Mouse (Mus musculus) olfactory bulb, adult 2 months (tissue): ENCODE measurements at regions not wholly inside any gene's neighbourhood (a gene's known extent, or its start where the extent isn't known, plus 50 kb on each side); places are given as distances from the start of the nearest gene placed in this dataset.

ENCODE experiments used
- H3K27ac ChIP-seq: fragments of 200-500 bp; 2 replicates; pipeline ENCODE4 v1.5.1; 2012; ENCODE audit warnings: low read depth, low read length; ENCODE audit not compliant: insufficient read depth
- H3K4me1 ChIP-seq: fragments of 200-500 bp; 2 replicates; pipeline ENCODE4 v1.6.1; 2012; ENCODE audit warnings: low read length; ENCODE audit not compliant: control insufficient read depth, insufficient read depth
- H3K4me3 ChIP-seq: fragments of 200-500 bp; 2 replicates; pipeline ENCODE4 v1.5.1; 2012; ENCODE audit warnings: mild to moderate bottlenecking, low read depth, low read length, moderate library complexity; ENCODE audit not compliant: insufficient read depth
- CTCF ChIP-seq: fragments of 200-500 bp; IDR thresholded peaks from 2 replicates; pipeline ENCODE4 v1.5.1; 2012; ENCODE audit warnings: low read depth, mild to moderate bottlenecking, low read length, moderate library complexity; ENCODE audit not compliant: insufficient read depth
- POLR2A ChIP-seq: fragments of 200-500 bp; IDR thresholded peaks from 2 replicates; pipeline ENCODE4 v1.6.1; 2012; ENCODE audit warnings: mild to moderate bottlenecking, low read depth, low read length, moderate library complexity; ENCODE audit not compliant: insufficient read depth
- WGBS: fragments of 180-500 bp; shearing (Covaris S2); methylation state at CpG from one replicate; pipeline ENCODE4 v1.1.7; 2018; 5-methylcytosine and 5-hydroxymethylcytosine counted together

GRCm38 (mm10) chr1:152281201-152281600 lies 105.3 kb downstream of the Tsen15 start:
- H3K4me3 ChIP-seq = no peak overlapping the region
- no peak for TF ChIP-seq POLR2A
- TF ChIP-seq CTCF = no peak

DNA sequence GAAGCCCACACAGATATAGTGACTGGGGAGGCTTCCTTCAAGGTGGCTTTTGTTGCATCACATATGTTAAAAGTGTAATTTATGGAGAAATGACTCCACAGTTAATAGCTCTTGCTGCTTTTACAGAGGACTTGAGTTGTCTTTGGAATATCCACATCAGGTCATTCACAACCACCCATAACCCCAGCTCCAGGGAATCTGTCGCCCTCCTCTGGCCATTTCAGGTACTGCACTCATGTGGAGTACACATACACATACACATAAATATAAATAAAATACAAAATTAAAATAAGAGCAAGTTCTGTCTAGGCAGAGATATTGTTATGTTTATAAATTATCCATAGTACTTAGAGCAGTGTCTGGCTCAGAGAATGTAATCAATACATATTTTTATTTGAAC lies 106.5 kb downstream of the Tsen15 start:
- TF ChIP-seq POLR2A (no peak), CTCF (no peak)
- H3K27ac ChIP-seq = no peak overlapping the region
- 24% methylated on average over 1 of the region's 1 CpGs for WGBS

More at GRCm38 (mm10) chr1:152281201-152281600, 105.3 kb downstream of the Tsen15 start:
- no peak overlapping the region for H3K27ac ChIP-seq
- 90% methylated on average over 8 of the region's 8 CpGs for WGBS
- no peaks in the 10 kb centered on the region for H3K4me1 ChIP-seq

DNA sequence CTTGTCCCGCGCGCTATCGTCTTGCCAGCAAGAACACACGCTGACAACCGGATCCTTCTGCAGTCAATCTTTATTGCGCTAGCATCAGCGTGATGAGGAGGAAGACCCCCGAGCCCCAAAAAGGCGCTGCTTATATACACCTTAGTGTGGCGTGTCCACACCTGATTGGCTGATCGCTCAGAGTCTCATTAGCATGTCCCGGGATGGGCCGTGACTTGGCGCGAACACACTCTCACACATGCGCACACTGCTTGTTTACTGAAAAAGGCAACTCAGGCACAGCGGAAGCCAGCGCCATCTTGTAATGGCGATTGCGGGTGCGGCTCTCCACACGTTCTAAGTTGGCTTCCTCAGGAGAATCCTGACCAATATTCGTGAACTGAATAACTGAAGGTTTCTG lies 111.5 kb downstream of the Tsen15 start:
- WGBS = 98% methylated on average over 24 of the region's 24 CpGs
- Histone ChIP-seq H3K4me3 (no peak overlapping the region), H3K4me1 (peaks cover 4% of the 10 kb centered on the region), H3K27ac (no peak overlapping the region)
- no peak for TF ChIP-seq CTCF
- no peak for TF ChIP-seq POLR2A

More for the DNA sequence above, 106.5 kb downstream of the Tsen15 start:
- H3K4me1 ChIP-seq = no peaks in the 10 kb centered on the region
- no peak overlapping the region for H3K4me3 ChIP-seq

DNA sequence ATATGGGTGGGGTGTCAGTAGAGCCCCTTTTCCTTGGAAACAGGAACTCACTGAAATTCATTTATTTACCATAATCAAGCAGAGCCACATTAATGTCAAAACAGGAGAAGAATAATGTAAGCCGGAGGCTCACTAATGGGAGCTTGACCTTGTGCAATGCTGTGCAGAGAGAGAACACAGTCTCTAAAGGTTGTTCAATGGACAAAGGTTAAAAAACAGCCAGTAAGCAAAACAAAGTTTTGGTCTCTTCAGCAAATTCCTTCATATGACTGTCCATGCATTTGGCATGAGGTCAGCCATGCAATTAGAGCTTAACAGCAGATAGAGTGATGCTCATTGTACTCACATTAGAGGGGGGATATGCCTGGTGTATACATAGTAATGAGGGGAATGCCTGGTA lies 113.1 kb downstream of the Tsen15 start:
- Histone ChIP-seq H3K4me3 (no peak overlapping the region), H3K27ac (no peak overlapping the region), H3K4me1 (peaks cover 9% of the 10 kb centered on the region)
- TF ChIP-seq CTCF = no peak
- TF ChIP-seq POLR2A = no peak
- 88% methylated on average over 1 of the region's 1 CpGs for WGBS

DNA sequence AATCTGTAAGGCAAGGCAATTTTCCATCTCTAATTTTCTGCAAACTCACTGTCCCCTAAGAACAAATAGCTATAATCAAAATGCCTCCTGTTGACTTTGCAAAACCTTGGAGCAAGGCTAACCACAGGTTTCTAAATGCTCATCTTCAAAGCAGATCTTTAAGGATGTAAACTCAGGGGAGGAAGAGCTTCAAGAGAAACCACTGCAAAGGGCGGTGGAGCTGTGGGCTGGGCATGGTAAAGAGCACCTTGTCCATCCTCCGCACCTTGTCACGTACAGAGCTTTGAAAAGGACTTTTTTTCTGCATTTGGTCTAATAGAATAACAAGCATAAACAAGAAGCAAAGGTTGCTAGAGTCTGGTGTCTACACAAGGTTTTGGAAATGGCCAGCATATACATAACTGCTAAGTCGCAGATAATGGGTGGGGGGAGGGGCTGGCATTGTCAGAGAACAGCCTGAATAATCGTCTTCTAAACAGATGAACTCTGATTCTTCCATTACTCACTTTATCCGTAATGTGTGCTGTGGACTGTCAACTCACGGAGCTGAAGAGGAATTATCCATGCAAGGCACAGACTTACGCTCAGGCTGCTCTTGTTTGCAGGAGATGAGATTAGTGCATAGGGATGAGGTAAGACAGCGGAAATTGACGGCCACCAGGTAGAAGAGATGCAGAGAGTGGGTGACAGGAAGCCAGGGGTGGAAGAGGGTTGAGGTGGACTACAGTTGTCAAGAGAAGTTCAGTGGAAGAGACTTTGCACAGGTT lies 116.4 kb downstream of the Tsen15 start:
- TF ChIP-seq POLR2A (no peak), CTCF (no peak)
- Histone ChIP-seq H3K27ac (no peak overlapping the region), H3K4me3 (no peak overlapping the region), H3K4me1 (peaks cover 9% of the 10 kb centered on the region)
- WGBS = 49% methylated on average over 10 of the region's 10 CpGs

- no peak overlapping the region for H3K27ac ChIP-seq
- H3K4me3 ChIP-seq = no peak overlapping the region
- no peak for TF ChIP-seq POLR2A
- TF ChIP-seq CTCF = no peak
- H3K4me1 ChIP-seq = peaks cover 9% of the 10 kb centered on the region
Observed at GRCm38 (mm10) chr1:152266390-152266789, 120.1 kb downstream of the Tsen15 start.

DNA sequence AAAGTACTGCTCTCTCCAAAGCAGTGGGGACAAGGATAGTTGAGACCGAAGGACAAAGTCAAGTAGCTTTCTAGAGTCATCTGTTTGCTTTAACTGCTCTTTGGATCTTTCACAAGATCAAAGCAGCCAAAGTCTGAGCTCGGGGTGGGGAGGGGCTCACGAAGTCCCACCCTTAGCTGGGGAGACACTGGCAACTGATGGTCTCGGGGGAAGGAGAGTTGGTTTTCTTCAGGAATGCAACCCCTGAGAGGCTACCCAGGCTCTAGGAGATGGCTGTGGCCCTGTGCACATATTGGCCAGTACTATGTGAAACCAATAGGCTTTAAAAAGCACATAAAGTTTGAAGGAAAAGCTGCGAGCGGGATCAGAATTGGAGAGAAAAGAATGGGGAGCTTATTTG lies 121.5 kb downstream of the Tsen15 start:
- Histone ChIP-seq H3K27ac (no peak overlapping the region), H3K4me3 (no peak overlapping the region), H3K4me1 (peaks cover 5% of the 10 kb centered on the region)
- TF ChIP-seq CTCF (no peak), POLR2A (no peak)
- 94% methylated on average over 6 of the region's 6 CpGs for WGBS

DNA sequence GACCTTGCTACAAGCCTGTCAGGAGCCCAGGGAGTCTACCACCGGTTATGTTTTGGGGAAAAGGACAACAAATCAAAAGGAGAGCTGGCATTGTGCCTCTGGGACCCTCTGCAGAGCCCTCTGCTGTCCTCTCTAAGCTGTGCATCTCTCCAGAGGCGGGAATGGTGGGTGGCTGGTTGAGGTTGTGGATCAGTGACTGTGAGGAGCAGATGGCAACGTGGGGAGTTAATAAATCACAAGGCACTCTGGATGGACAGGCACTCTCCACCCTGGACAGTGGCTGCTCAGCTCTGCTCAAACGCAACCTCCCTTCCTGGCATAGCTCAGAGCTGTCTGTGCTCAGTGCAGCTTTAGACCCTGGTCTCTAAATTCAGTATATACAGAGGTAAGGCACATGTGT lies 125.0 kb downstream of the Tsen15 start:
- Histone ChIP-seq H3K4me3 (no peak overlapping the region), H3K4me1 (no peaks in the 10 kb centered on the region), H3K27ac (no peak overlapping the region)
- TF ChIP-seq CTCF = no peak
- TF ChIP-seq POLR2A = no peak
- 54% methylated on average over 4 of the region's 4 CpGs for WGBS

DNA sequence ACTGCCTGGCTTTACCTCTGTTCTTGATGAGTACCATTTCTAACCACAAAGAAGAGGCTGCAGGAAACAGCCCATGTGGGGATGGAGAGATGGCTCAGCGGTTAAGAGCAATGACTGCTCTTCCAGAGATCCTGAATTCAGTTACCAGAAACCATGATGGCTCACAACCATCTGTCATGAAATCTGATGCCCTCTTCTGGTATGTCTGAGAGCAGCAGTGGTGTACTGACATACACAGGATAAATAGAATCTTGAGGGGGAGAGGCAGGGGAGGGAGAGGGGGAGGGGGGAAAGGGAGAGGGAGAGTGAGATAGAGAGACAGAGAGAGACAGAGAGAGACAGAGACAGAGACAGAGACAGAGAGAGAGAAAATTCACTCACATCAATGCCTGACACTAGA lies 125.5 kb downstream of the Tsen15 start:
- 95% methylated on average over 1 of the region's 1 CpGs for WGBS
- Histone ChIP-seq H3K27ac (no peak overlapping the region), H3K4me1 (no peaks in the 10 kb centered on the region), H3K4me3 (no peak overlapping the region)
- no peak for TF ChIP-seq CTCF
- no peak for TF ChIP-seq POLR2A
